Mouse (Mus musculus): ENCODE measurements around the gene Tcf7l2. TPM values are rescaled to one million over a fixed set of nuclear protein-coding genes. Genes with fewer than 3 reads are reported as not detected.
A peak's percentile ranks its signal among the peaks of the same experiment; 100 is the strongest.

The Tcf7l2 gene
- total and polyA plus RNA-seq, 2 experiments from 2014 or later: 3.9 to 71.6 TPM

GRCm38 (mm10) chr19:55803121-55803520 is 61.5 kb downstream of the Tcf7l2 start:
- no peak overlapping the region for H3K4me2 ChIP-seq (ENCODE audit: low read depth, low read length)
- H3K9ac ChIP-seq (replicated peaks; ENCODE audit: low read length): no peak overlapping the region
- H3K27ac ChIP-seq: no peak overlapping the region
- no peaks in the 10 kb centered on the region for H3K36me3 ChIP-seq (ENCODE audit: insufficient read depth, low read length)
- TF ChIP-seq CTCF (IDR thresholded peaks at IDR 0.05; ENCODE audit: low read depth): no peak
- 78% methylated on average over 1 of the region's 1 CpGs for WGBS
- H3K9me3 ChIP-seq (ENCODE audit: low read length): no peaks in the 10 kb centered on the region
- no peaks in the 10 kb centered on the region for H3K27me3 ChIP-seq (ENCODE audit: insufficient read depth, low read length)
- ATAC-seq (no peak), DNase-seq (ENCODE audit: low spot score) (no peak)
- H3K4me1 ChIP-seq (ENCODE audit: insufficient read depth, low read length): no peaks in the 10 kb centered on the region
- H3K4me3 ChIP-seq (ENCODE audit: low read length): no peak overlapping the region

GRCm38 (mm10) chr19:55803797-55804196 is 62.2 kb downstream of the Tcf7l2 start:
- DNase-seq (ENCODE audit: low spot score) (no peak), ATAC-seq (no peak)
- no peak overlapping the region for H3K27ac ChIP-seq
- no peak overlapping the region for H3K9ac ChIP-seq (replicated peaks; ENCODE audit: low read length)
- no peaks in the 10 kb centered on the region for H3K9me3 ChIP-seq (ENCODE audit: low read length)
- H3K4me2 ChIP-seq (ENCODE audit: low read depth, low read length): no peak overlapping the region
- WGBS: 85% methylated on average over 12 of the region's 12 CpGs
- H3K4me1 ChIP-seq (ENCODE audit: insufficient read depth, low read length): no peaks in the 10 kb centered on the region
- TF ChIP-seq CTCF (IDR thresholded peaks at IDR 0.05; ENCODE audit: low read depth): no peak
- H3K27me3 ChIP-seq (ENCODE audit: insufficient read depth, low read length): no peaks in the 10 kb centered on the region
- no peak overlapping the region for H3K4me3 ChIP-seq (ENCODE audit: low read length)
- H3K36me3 ChIP-seq (ENCODE audit: insufficient read depth, low read length): no peaks in the 10 kb centered on the region

GRCm38 (mm10) chr19:55804795-55805194 is 63.2 kb downstream of the Tcf7l2 start:
- Histone ChIP-seq H3K4me2 (ENCODE audit: low read depth, low read length) (no peak overlapping the region), H3K4me1 (ENCODE audit: insufficient read depth, low read length) (no peaks in the 10 kb centered on the region), H3K9ac (replicated peaks; ENCODE audit: low read length) (no peak overlapping the region), H3K9me3 (ENCODE audit: low read length) (no peaks in the 10 kb centered on the region), H3K36me3 (ENCODE audit: insufficient read depth, low read length) (no peaks in the 10 kb centered on the region), H3K27ac (no peak overlapping the region), H3K4me3 (ENCODE audit: low read length) (no peak overlapping the region), H3K27me3 (ENCODE audit: insufficient read depth, low read length) (no peaks in the 10 kb centered on the region)
- TF ChIP-seq CTCF (IDR thresholded peaks at IDR 0.05; ENCODE audit: low read depth): no peak
- ATAC-seq: no peak
- no peak for DNase-seq (ENCODE audit: low spot score)
- WGBS: 82% methylated on average over 7 of the region's 7 CpGs

- H3K9me3 ChIP-seq (ENCODE audit: low read length): no peaks in the 10 kb centered on the region
- TF ChIP-seq CTCF (IDR thresholded peaks at IDR 0.05; ENCODE audit: low read depth): no peak
- no peak for ATAC-seq
- peak overlapping the region; percentile 11; the same call in 1 of the 2 replicates for H3K4me2 ChIP-seq (ENCODE audit: low read depth, low read length)
- whole genome bisulfite sequencing: 56% methylated on average over 12 of the region's 12 CpGs
- no peaks in the 10 kb centered on the region for H3K27me3 ChIP-seq (ENCODE audit: insufficient read depth, low read length)
- H3K9ac ChIP-seq (replicated peaks; ENCODE audit: low read length): no peak overlapping the region
- no peaks in the 10 kb centered on the region for H3K4me1 ChIP-seq (ENCODE audit: insufficient read depth, low read length)
- no peak overlapping the region for H3K4me3 ChIP-seq (ENCODE audit: low read length)
- no peak overlapping the region for H3K27ac ChIP-seq
- no peaks in the 10 kb centered on the region for H3K36me3 ChIP-seq (ENCODE audit: insufficient read depth, low read length)
- DNase-seq (ENCODE audit: low spot score): no peak
These were observed 65.0 kb downstream of the Tcf7l2 start for GRCm38 (mm10) chr19:55806434-55807193.

- Histone ChIP-seq H3K27ac (no peak overlapping the region), H3K4me2 (ENCODE audit: low read depth, low read length) (peak overlapping the region; percentile 11; the same call in 1 of the 2 replicates), H3K9ac (replicated peaks; ENCODE audit: low read length) (no peak overlapping the region), H3K4me1 (ENCODE audit: insufficient read depth, low read length) (no peaks in the 10 kb centered on the region), H3K36me3 (ENCODE audit: insufficient read depth, low read length) (no peaks in the 10 kb centered on the region), H3K4me3 (ENCODE audit: low read length) (no peak overlapping the region), H3K27me3 (ENCODE audit: insufficient read depth, low read length) (no peaks in the 10 kb centered on the region), H3K9me3 (ENCODE audit: low read length) (no peaks in the 10 kb centered on the region)
- peak; percentile 14; the same call in 1 of the 2 replicates for TF ChIP-seq CTCF (IDR thresholded peaks at IDR 0.05; ENCODE audit: low read depth)
- no peak for DNase-seq (ENCODE audit: low spot score)
- no peak for ATAC-seq
- 31% methylated on average over 20 of the region's 20 CpGs for WGBS
These were observed 65.8 kb downstream of the Tcf7l2 start for GRCm38 (mm10) chr19:55807194-55808053.

GRCm38 (mm10) chr19:55808304-55808703 is 66.7 kb downstream of the Tcf7l2 start:
- Histone ChIP-seq H3K27me3 (ENCODE audit: insufficient read depth, low read length) (no peaks in the 10 kb centered on the region), H3K36me3 (ENCODE audit: insufficient read depth, low read length) (no peaks in the 10 kb centered on the region), H3K4me1 (ENCODE audit: insufficient read depth, low read length) (no peaks in the 10 kb centered on the region), H3K4me3 (ENCODE audit: low read length) (no peak overlapping the region), H3K9me3 (ENCODE audit: low read length) (no peaks in the 10 kb centered on the region), H3K4me2 (ENCODE audit: low read depth, low read length) (no peak overlapping the region), H3K9ac (replicated peaks; ENCODE audit: low read length) (no peak overlapping the region), H3K27ac (no peak overlapping the region)
- no peak for ATAC-seq
- no peak for TF ChIP-seq CTCF (IDR thresholded peaks at IDR 0.05; ENCODE audit: low read depth)
- 89% methylated on average over 2 of the region's 2 CpGs for WGBS
- no peak for DNase-seq (ENCODE audit: low spot score)

All from hindbrain, postnatal 0 days (tissue).